Mouse (Mus musculus) midbrain, embryonic 13.5 days (tissue): ENCODE results near the gene Apc2. TPM values are rescaled to one million over a fixed set of nuclear protein-coding genes. Genes with fewer than 3 reads are reported as not detected.
"Not testable (repeated sequence)": the region's sequence is repeated elsewhere in the genome, so short reads cannot be mapped to it uniquely, and the experiment has no call there.

Experiments used
- ATAC-seq: fragments of 200-750 bp; cut with Nextera tagmentation; 2 replicates; pipeline ENCODE4 v1.8.0; 2017; ENCODE audit warnings: mild to moderate bottlenecking, moderate TSS enrichment, moderate library complexity
- H3K27ac ChIP-seq: fragments of 300-500 bp; sonication (generic); 2 replicates; pipeline ENCODE4 v1.5.1; 2015; ENCODE audit warnings: inconsistent platforms, mild to moderate bottlenecking, moderate library complexity
- H3K27me3 ChIP-seq: fragments of 300-500 bp; sonication (generic); 2 replicates; pipeline ENCODE4 v1.6.1; 2015; ENCODE audit warnings: mild to moderate bottlenecking, inconsistent platforms
- H3K36me3 ChIP-seq: fragments of 300-500 bp; sonication (generic); 2 replicates; pipeline ENCODE4 v1.6.1; 2015; ENCODE audit warnings: mild to moderate bottlenecking, inconsistent platforms
- H3K4me1 ChIP-seq: fragments of 300-500 bp; sonication (generic); replicated peaks from 2 replicates; pipeline ENCODE4 v1.6.1; 2015; ENCODE audit warnings: inconsistent platforms
- H3K4me2 ChIP-seq: fragments of 300-500 bp; sonication (generic); replicated peaks from 2 replicates; pipeline ENCODE4 v1.6.1; 2015; ENCODE audit warnings: moderate library complexity, mild to moderate bottlenecking, inconsistent platforms
- H3K4me3 ChIP-seq: fragments of 300-500 bp; sonication (generic); replicated peaks from 2 replicates; pipeline ENCODE4 v1.5.1; 2015; ENCODE audit warnings: mild to moderate bottlenecking, inconsistent platforms
- H3K9ac ChIP-seq: fragments of 300-500 bp; sonication (generic); replicated peaks from 2 replicates; pipeline ENCODE4 v1.6.1; 2015; ENCODE audit warnings: mild to moderate bottlenecking, inconsistent platforms
- H3K9me3 ChIP-seq: fragments of 300-500 bp; sonication (generic); 2 replicates; pipeline ENCODE4 v1.6.1; 2016; ENCODE audit warnings: mild to moderate bottlenecking, inconsistent platforms
- whole genome bisulfite sequencing: fragments of 180-500 bp; shearing (Covaris S2); methylation state at CpG from one replicate; pipeline ENCODE4 v1.1.7; 2015; 5-methylcytosine and 5-hydroxymethylcytosine counted together
- polyA plus RNA-seq: library from polyadenylated mRNA; unstranded; fragments of >200 nt; fragmentation: Nextera tagmentation; extraction: Ambion mirVana; gene quantifications from 2 replicates; pipeline ENCODE4 v1.2.1, GENCODE M21; 2015

The Apc2 gene
- polyA plus RNA-seq, 1 experiment from 2014 or later = 209 TPM

DNA sequence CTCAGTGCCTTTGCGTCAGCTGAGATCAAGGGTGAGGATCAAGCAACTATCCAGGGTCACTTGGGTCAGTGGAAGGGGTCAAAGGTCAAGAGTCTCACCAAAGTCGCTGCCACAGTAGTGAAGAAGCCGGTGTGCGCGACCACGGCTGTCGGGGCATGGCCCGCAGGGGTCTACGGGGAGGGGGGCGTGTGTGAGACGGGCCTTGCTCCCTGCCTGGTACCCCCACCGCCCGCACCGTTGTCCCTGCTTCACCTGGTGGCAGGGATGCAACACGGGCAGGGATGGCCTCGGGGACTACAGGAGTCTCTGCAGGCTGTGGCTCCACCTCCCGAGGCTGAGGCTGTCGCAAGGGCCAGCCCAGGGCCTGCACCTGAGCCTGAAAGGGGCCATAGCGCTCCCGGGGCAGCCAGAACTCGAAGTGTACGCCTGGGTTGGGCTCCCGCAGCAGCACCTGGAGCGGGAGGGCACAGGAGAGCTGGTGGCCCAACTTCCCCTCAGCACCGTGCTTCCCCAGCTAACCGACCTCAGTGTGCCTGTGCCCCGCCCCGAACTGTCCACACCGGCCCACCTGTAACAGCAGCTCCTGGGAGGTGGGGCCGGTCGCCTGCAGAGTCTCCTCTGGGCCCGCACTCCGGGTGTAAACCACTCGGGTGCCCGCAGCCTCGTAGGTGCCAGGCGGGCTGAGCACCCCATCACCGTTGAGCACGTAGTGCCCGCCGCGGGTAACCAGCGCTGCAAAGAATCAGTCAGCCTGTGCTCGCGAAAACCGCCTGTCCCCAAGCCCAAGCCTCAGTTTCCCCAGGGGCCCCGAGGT lies 45.9 kb downstream of the Apc2 start:
- H3K27ac ChIP-seq = no peak overlapping the region
- ATAC-seq = no peak
- peak overlapping the region; percentile 29 for H3K4me3 ChIP-seq
- no peaks in the 10 kb centered on the region for H3K9me3 ChIP-seq
- H3K27me3 ChIP-seq = peaks cover 74% of the 10 kb centered on the region
- H3K9ac ChIP-seq = 0 out of 2 replicates have a peak overlapping the region, but pooled peaks have one; percentile 23
- WGBS = 2% methylated on average over 46 of the region's 47 CpGs
- peaks cover 40% of the 10 kb centered on the region for H3K4me1 ChIP-seq
- H3K4me2 ChIP-seq = peak overlapping the region; percentile 52
- H3K36me3 ChIP-seq = no peaks in the 10 kb centered on the region

DNA sequence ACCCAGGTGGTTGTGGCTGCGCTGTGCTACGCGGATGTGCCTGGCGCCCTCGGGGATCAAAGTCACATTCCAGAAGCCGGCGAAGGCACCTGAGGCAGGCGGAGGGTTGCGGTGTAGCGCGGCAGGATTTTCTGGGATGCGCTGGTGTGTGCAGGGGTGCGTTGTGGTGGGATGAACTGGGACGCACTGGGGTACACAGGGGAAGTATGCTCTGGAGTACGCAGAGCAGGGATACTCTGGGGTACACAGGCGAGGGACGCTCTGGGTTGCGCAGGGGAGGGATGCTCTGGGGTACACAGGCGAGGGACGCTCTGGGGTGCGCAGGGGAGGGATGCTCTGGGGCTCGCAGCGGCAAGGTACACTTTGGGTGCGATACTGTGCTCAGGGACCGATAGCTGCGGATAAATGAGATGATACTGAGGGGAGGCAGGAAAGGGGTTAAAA lies 46.5 kb downstream of the Apc2 start:
- no peaks in the 10 kb centered on the region for H3K36me3 ChIP-seq
- no peaks in the 10 kb centered on the region for H3K9me3 ChIP-seq
- peaks cover 80% of the 10 kb centered on the region for H3K27me3 ChIP-seq
- peak overlapping the region; percentile 23; the same call in 1 of the 2 replicates for H3K9ac ChIP-seq
- peak overlapping the region; percentile 29 for H3K4me3 ChIP-seq
- no peak overlapping the region for H3K27ac ChIP-seq
- peak overlapping the region; percentile 52 for H3K4me2 ChIP-seq
- ATAC-seq = peak; percentile 25; the same call in 1 of the 2 replicates
- H3K4me1 ChIP-seq = peaks cover 40% of the 10 kb centered on the region
- WGBS = under 1% methylated on average over 26 of the region's 26 CpGs

- Histone ChIP-seq H3K4me2 (peak overlapping the region; percentile 52), H3K27ac (no peak overlapping the region), H3K27me3 (peaks cover 86% of the 10 kb centered on the region), H3K36me3 (no peaks in the 10 kb centered on the region), H3K9ac (peak overlapping the region; percentile 23; the same call in 1 of the 2 replicates), H3K4me3 (peak overlapping the region; percentile 29), H3K4me1 (peaks cover 45% of the 10 kb centered on the region), H3K9me3 (no peaks in the 10 kb centered on the region)
- peak; percentile 57 for ATAC-seq
- whole genome bisulfite sequencing = under 1% methylated on average over 29 of the region's 33 CpGs
Measured at GRCm38 (mm10) chr10:80342749-80343424, 47.1 kb downstream of the Apc2 start.

DNA sequence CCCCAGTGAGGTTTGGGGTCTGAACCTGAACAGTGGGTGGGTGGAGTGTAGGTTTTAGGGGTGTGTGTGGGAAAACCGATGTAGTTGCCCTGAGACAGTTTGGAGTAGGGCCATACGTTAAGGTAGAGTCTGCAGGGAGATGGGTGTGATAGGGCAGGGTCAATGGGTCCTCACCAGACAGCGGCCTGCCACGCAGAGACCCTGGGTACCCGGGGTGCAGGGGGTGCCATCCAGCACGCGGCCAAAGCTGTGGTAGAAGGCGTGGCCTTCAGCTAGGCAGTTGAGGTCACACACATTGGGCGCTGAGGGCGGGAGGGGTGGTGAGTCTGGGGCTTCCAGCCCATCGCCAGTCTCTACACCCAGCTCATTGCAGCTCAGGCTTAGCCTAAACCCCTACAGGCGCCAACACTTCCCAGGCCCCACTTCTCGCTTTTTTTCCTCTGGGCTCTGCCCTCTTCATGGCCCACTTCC lies 47.7 kb downstream of the Apc2 start:
- H3K36me3 ChIP-seq = no peaks in the 10 kb centered on the region
- H3K27me3 ChIP-seq = peaks cover 89% of the 10 kb centered on the region
- no peak overlapping the region for H3K27ac ChIP-seq
- no peaks in the 10 kb centered on the region for H3K9me3 ChIP-seq
- H3K4me2 ChIP-seq = peak overlapping the region; percentile 52
- H3K4me3 ChIP-seq = peak overlapping the region; percentile 29
- WGBS = 24% methylated on average over 13 of the region's 13 CpGs
- ATAC-seq = peak; percentile 12
- peaks cover 51% of the 10 kb centered on the region for H3K4me1 ChIP-seq
- H3K9ac ChIP-seq = no peak overlapping the region

DNA sequence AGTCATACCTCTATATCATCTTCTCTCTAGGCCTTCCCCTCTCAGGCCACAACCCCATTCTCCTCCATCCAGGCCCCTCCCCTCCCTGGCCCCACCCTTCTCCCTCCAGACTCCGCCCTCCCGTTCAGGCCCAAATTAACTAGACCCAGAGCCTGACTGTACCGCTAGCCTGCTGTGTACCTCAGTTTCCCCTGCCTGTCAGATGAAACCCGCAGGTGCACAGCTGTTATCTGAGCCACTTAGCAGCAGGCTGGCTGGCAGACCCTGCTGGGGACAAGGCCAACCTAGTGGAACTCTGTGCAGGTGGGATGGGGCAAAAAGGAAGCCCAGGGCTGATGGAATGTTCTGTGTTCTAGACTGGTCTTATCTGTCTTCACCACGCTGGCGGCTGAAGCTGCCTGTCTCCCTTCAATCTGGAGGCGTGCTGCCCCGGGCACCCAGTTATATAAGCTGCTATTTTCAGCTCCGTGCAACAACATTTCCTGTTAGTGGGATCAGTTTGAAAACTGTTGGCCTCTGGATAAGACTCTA lies 48.4 kb downstream of the Apc2 start:
- ATAC-seq = no peak
- WGBS = 57% methylated on average over 9 of the region's 9 CpGs
- peaks cover 96% of the 10 kb centered on the region for H3K27me3 ChIP-seq
- H3K4me3 ChIP-seq = no peak overlapping the region
- H3K9me3 ChIP-seq = no peaks in the 10 kb centered on the region
- H3K4me2 ChIP-seq = no peak overlapping the region
- no peak overlapping the region for H3K9ac ChIP-seq
- H3K27ac ChIP-seq = no peak overlapping the region
- peaks cover 53% of the 10 kb centered on the region for H3K4me1 ChIP-seq
- H3K36me3 ChIP-seq = no peaks in the 10 kb centered on the region

- ATAC-seq = no peak
- no peak overlapping the region for H3K4me3 ChIP-seq
- H3K27ac ChIP-seq = no peak overlapping the region
- no peaks in the 10 kb centered on the region for H3K36me3 ChIP-seq
- H3K9me3 ChIP-seq = no peaks in the 10 kb centered on the region
- 0% methylated on average over 9 of the region's 16 CpGs for WGBS
- no peak overlapping the region for H3K4me2 ChIP-seq
- H3K4me1 ChIP-seq = peaks cover 49% of the 10 kb centered on the region
- peaks cover 99% of the 10 kb centered on the region for H3K27me3 ChIP-seq
- H3K9ac ChIP-seq = no peak overlapping the region
Measured at GRCm38 (mm10) chr10:80345122-80345521, 49.3 kb downstream of the Apc2 start.

- WGBS = 70% methylated on average over 6 of the region's 6 CpGs
- H3K4me2 ChIP-seq, H3K27ac ChIP-seq, ATAC-seq, H3K4me3 ChIP-seq, H3K36me3 ChIP-seq, H3K9ac ChIP-seq, H3K9me3 ChIP-seq: not testable (repeated sequence)
- peaks cover 46% of the 10 kb centered on the region for H3K4me1 ChIP-seq
- peaks cover 99% of the 10 kb centered on the region for H3K27me3 ChIP-seq
Measured at GRCm38 (mm10) chr10:80345929-80346328, 50.2 kb downstream of the Apc2 start.

DNA sequence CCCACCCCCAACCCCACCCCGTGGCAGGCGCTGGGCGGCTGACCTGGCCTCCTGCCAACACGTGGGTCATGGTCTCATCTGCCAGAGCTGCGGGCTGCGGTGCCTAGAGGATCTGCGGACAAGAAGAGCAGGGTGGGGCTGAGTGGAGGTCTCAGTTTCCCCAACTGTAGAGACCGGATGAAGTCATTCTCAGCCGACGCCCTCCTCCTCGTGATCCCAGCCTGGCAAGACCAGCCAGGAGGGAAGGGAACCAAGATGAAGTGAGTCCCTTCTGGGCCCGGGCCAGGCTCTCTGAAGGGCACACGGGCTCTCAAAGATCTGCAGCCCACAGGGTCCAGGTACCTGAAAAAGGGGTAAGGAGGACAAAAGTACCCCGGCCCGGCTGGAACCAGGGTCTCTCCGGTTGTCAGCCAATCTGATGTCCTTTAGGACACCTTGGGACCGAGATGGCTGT lies 51.8 kb downstream of the Apc2 start:
- Histone ChIP-seq H3K9ac (no peak overlapping the region), H3K4me3 (no peak overlapping the region), H3K4me1 (peaks cover 31% of the 10 kb centered on the region), H3K9me3 (no peaks in the 10 kb centered on the region), H3K27me3 (peaks cover 99% of the 10 kb centered on the region), H3K27ac (no peak overlapping the region), H3K4me2 (no peak overlapping the region), H3K36me3 (no peaks in the 10 kb centered on the region)
- ATAC-seq = no peak
- 12% methylated on average over 17 of the region's 17 CpGs for WGBS

DNA sequence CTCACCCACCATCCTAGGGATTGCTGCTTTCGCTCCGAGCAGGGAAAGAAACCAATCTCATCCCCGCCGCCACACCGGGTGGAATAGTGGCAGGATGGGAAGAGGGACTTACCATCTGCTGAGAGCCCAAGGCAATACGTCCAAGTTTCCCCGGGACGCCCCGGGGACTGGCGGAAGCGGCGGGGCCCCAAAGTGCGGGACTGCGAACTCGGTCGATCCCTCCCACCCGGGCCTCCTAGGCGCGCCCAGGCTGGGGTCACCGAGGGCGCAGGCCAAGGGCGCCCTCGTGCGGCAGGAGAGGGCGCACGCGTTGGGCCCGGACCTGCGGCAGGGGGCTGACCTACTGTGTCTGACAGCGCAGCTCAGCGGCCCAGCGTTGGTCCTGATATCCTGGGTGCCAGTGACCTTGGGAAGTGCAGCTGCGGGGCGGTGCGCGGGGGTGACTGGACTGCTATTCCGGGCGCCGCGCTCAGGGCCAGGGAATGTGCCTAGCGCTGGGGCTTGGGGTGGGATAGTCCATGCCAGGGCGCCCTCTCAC lies 52.5 kb downstream of the Apc2 start, which contains the start of gene Adamtsl5:
Adamtsl5 (minus strand) TSS at position 169 of the 538 bp plus-strand sequence.
- WGBS = under 1% methylated on average over 42 of the region's 42 CpGs
- peak within 1 kb of the TSS; percentile 18 for H3K4me3 ChIP-seq
- peak within 1 kb of the TSS; percentile 27 for H3K4me2 ChIP-seq
- H3K36me3 ChIP-seq = no peaks in the 10 kb centered on the region
- H3K27me3 ChIP-seq = peaks cover 99% of the 10 kb centered on the region
- no peak within 1 kb of the TSS for H3K27ac ChIP-seq
- no peak; the same call in 1 of the 2 replicates for ATAC-seq
- no peaks in the 10 kb centered on the region for H3K9me3 ChIP-seq
- H3K4me1 ChIP-seq = peaks cover 23% of the 10 kb centered on the region
- H3K9ac ChIP-seq = no peak within 1 kb of the TSS; the same call in 1 of the 2 replicates

- Histone ChIP-seq H3K27ac (no peak overlapping the region), H3K27me3 (peaks cover 97% of the 10 kb centered on the region), H3K4me2 (no peak overlapping the region), H3K9ac (no peak overlapping the region), H3K9me3 (no peaks in the 10 kb centered on the region), H3K4me1 (peaks cover 18% of the 10 kb centered on the region), H3K36me3 (no peaks in the 10 kb centered on the region), H3K4me3 (no peak overlapping the region)
- WGBS = 14% methylated on average over 26 of the region's 26 CpGs
- ATAC-seq = no peak
Measured at GRCm38 (mm10) chr10:80348981-80349380, 53.2 kb downstream of the Apc2 start.

GRCm38 (mm10) chr10:80350292-80350691 lies 54.5 kb downstream of the Apc2 start:
- H3K4me1 ChIP-seq = peaks cover 14% of the 10 kb centered on the region
- peak; percentile 87 for ATAC-seq
- 4% methylated on average over 7 of the region's 7 CpGs for WGBS
- H3K9ac ChIP-seq = no peak overlapping the region
- H3K27me3 ChIP-seq = peaks cover 97% of the 10 kb centered on the region
- H3K4me3 ChIP-seq = no peak overlapping the region
- H3K36me3 ChIP-seq = no peaks in the 10 kb centered on the region
- H3K4me2 ChIP-seq = no peak overlapping the region
- H3K27ac ChIP-seq = no peak overlapping the region
- no peaks in the 10 kb centered on the region for H3K9me3 ChIP-seq
